9 mouse cellular contexts compared by ENCODE assay signal in genomic region chr17:47359964-47360363, GRCm38 (mm10). TPM values are rescaled to one million over a fixed set of nuclear protein-coding genes. Genes with fewer than 3 reads are reported as not detected.
DNase-seq lines count a peak whose midpoint lies in the region; ATAC-seq and TF ChIP-seq lines count a peak whose summit lies in the region.
"Had no signal": no experiment of that assay in that cellular context is flagged by ENCODE, and none has a peak within 500 bp of the region (broad histone marks: within the 10 kb centered on the region; RNA-seq: fewer than 3 reads in every experiment).

No protein-coding gene starts in this region.

- H3K4me3 ChIP-seq in kidney, adult 2 months (ENCODE audit: insufficient read depth, low read depth, low read length), result no peak overlapping the region
- H3K4me3 ChIP-seq in kidney, embryonic 16.5 days (ENCODE audit: low read length), result no peak overlapping the region
- H3K4me3 ChIP-seq: hindbrain, embryonic 15.5 days had no signal

- no peak for ATAC-seq in CD4-positive, CD25-positive, alpha-beta regulatory T cell, adult 4 months
- ATAC-seq in kidney, embryonic 16.5 days (ENCODE audit: low FRiP score, low TSS enrichment), result no peak

- H3K4me1 ChIP-seq in kidney, adult 2 months (ENCODE audit: control insufficient read depth, insufficient read depth, low read length), result no peaks in the 10 kb centered on the region
- no peaks in the 10 kb centered on the region for H3K4me1 ChIP-seq in kidney, embryonic 16.5 days (ENCODE audit: insufficient read depth, low read length)
- H3K4me1 ChIP-seq: hindbrain, embryonic 15.5 days had no signal

- TF ChIP-seq POLR2A in kidney, adult 2 months (IDR thresholded peaks at IDR 0.05; ENCODE audit: low read depth, low read length), result no peak

- H3K27me3 ChIP-seq in kidney, adult 2 months (replicated peaks; ENCODE audit: control insufficient read depth, insufficient read depth, low read length), result no peaks in the 10 kb centered on the region; the same call in 1 of the 2 replicates
- H3K27me3 ChIP-seq in kidney, embryonic 16.5 days (ENCODE audit: insufficient read depth, low read length), result no peaks in the 10 kb centered on the region
- H3K27me3 ChIP-seq: hindbrain, embryonic 15.5 days had no signal

- H3K27ac ChIP-seq in kidney, adult 2 months (ENCODE audit: insufficient read depth, low read depth, low read length), result no peak overlapping the region
- H3K27ac ChIP-seq in kidney, embryonic 16.5 days (ENCODE audit: low read length), result no peak overlapping the region
- H3K27ac ChIP-seq: hindbrain, embryonic 15.5 days had no signal

- no peak overlapping the region for H3K9ac ChIP-seq in kidney, embryonic 16.5 days (replicated peaks; ENCODE audit: low read length)
- H3K9ac ChIP-seq: hindbrain, embryonic 15.5 days had no signal

- TF ChIP-seq CTCF in kidney, adult 2 months (conservative IDR thresholded peaks at IDR 0.05; ENCODE audit: insufficient read depth, insufficient read length, low read depth, low read length), result peak; percentile 76

- peak; percentile 75 for DNase-seq in CD4-positive, CD25-positive, alpha-beta regulatory T cell, adult 2 months (ENCODE audit: low read depth, low spot score)
- DNase-seq in kidney, adult 2 months, result peak; percentile 51
- peak; percentile 52 for DNase-seq in brain, adult 2 months (ENCODE audit: low read depth, low spot score)
- peak; percentile 67 for DNase-seq in kidney, postnatal 10 days
- peak; percentile 46 to 54 for DNase-seq in lung, postnatal 4 days
- DNase-seq in testis, postnatal 14 days (ENCODE audit: low spot score), result peak; percentile 57

- H3K9me3 ChIP-seq in kidney, embryonic 16.5 days (ENCODE audit: low read length), result no peaks in the 10 kb centered on the region
- H3K9me3 ChIP-seq: hindbrain, embryonic 15.5 days had no signal

- H3K36me3 ChIP-seq in kidney, adult 2 months (ENCODE audit: control insufficient read depth, insufficient read depth, low read length), result no peaks in the 10 kb centered on the region; the same call in 1 of the 2 replicates
- H3K36me3 ChIP-seq in kidney, embryonic 16.5 days (ENCODE audit: insufficient read depth, low read length), result peaks cover 32% of the 10 kb centered on the region

- 45% methylated on average over 6 of the region's 6 CpGs for WGBS in kidney, adult 2 months
- 54% methylated on average over 6 of the region's 6 CpGs for WGBS in kidney, embryonic 16.5 days

- no peak overlapping the region for H3K4me2 ChIP-seq in kidney, embryonic 16.5 days (replicated peaks; ENCODE audit: low read depth, low read length)
- H3K4me2 ChIP-seq: hindbrain, embryonic 15.5 days had no signal

RNA-seq across cellular contexts. Expression of gene Mrps10, which starts 8.7 kb away (rescaled TPM):
- 10 to 100 TPM; 29.1 to 37.6 TPM for polyA plus RNA-seq in CD4-positive, CD25-positive, alpha-beta regulatory T cell, adult 4 months (2017; shearing (Covaris generic))
- 28.5 and 30.8 TPM in 2 replicates for polyA plus RNA-seq in kidney, adult 2 months (2012; rRNA removed)
- polyA plus RNA-seq in kidney, embryonic 16.5 days (2015; fragmentation: Nextera tagmentation; extraction: Ambion mirVana), result 80.0 and 83.3 TPM in 2 replicates

RNA-seq across cellular contexts. Expression of gene Guca1b, which starts 25.2 kb away (rescaled TPM):
- polyA plus RNA-seq in CD4-positive, CD25-positive, alpha-beta regulatory T cell, adult 4 months (2017; shearing (Covaris generic)), result 1 to 10 TPM; 2.0 to 3.2 TPM
- 0.91 and 0.95 TPM in 2 replicates for polyA plus RNA-seq in kidney, adult 2 months (2012; rRNA removed)
- 3.9 and 4.7 TPM in 2 replicates for polyA plus RNA-seq in kidney, embryonic 16.5 days (2015; fragmentation: Nextera tagmentation; extraction: Ambion mirVana)

RNA-seq across cellular contexts. Expression of gene Guca1a, which starts 40.4 kb away (rescaled TPM):
- not detected for polyA plus RNA-seq in CD4-positive, CD25-positive, alpha-beta regulatory T cell, adult 4 months (2017; shearing (Covaris generic))
- polyA plus RNA-seq in kidney, adult 2 months (2012; rRNA removed), result 0.91 and 1.4 TPM in 2 replicates
- 2.2 and 2.7 TPM in 2 replicates for polyA plus RNA-seq in kidney, embryonic 16.5 days (2015; fragmentation: Nextera tagmentation; extraction: Ambion mirVana)
